Mouse (Mus musculus): ENCODE results near the gene Arl3.
"Not testable (repeated sequence)": the region's sequence is repeated elsewhere in the genome, so short reads cannot be mapped to it uniquely, and the experiment has no call there.

The Arl3 gene

DNA sequence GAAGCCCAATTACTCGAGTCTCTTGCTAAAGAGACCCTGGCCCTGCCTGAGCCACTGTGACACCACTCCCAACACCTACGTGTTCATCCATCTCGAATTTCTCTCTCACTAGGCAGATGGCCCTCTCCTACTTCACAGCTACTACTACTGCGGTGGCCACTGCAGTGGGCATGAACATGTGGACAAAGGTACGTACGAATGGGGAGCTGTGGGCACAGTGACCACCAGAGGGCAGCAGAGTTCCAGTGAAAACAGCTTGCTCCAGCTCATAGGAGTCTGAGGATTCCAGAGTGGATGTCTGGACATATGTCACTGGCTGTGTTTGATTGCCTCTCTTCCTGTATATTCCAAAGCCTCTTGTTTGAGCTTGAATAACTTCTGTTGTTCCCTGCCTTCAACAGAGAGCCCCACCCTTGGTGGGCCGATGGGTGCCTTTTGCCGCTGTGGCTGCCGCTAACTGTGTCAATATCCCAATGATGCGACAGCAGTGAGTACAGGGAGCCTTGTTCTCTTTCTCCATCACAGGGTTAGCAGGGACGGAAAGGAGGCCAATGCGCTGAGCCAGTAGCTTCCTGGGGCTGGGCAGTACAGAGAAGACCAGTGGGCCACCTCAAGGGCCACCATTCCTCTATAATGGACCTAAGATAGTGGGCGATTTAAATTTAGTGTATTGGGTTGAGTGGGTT is 15.0 kb upstream of the Arl3 start:
- DNase-seq: peak; percentile 92

GRCm38 (mm10) chr19:46575196-46575595 is 2.2 kb upstream of the Arl3 start:
- no peak for DNase-seq

DNA sequence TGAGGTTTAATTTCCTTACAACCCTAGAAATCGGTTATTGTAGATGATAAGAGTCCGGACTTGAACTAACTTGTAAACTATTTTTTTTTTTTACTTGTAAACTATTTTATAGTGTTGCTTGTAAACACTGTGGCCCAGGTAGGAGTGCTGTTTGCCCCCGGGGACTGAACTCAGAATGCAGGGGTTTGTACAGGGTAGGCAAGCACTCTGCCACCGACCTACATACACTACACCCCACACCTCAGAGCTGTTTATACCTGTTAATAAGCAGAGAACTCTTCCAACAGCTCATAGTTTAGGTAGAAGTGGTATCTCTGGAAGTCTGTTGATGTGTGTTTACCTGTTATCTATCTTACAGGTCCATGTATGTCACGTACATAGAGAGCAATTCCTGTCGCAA is 992 bp upstream of the Arl3 start:
- no peak for DNase-seq

- peak; percentile 21 for DNase-seq
These were observed 450 bp downstream of the Arl3 start for GRCm38 (mm10) chr19:46572548-46572947.

- DNase-seq: no peak
These were observed 1.1 kb downstream of the Arl3 start for GRCm38 (mm10) chr19:46571878-46572244.

DNA sequence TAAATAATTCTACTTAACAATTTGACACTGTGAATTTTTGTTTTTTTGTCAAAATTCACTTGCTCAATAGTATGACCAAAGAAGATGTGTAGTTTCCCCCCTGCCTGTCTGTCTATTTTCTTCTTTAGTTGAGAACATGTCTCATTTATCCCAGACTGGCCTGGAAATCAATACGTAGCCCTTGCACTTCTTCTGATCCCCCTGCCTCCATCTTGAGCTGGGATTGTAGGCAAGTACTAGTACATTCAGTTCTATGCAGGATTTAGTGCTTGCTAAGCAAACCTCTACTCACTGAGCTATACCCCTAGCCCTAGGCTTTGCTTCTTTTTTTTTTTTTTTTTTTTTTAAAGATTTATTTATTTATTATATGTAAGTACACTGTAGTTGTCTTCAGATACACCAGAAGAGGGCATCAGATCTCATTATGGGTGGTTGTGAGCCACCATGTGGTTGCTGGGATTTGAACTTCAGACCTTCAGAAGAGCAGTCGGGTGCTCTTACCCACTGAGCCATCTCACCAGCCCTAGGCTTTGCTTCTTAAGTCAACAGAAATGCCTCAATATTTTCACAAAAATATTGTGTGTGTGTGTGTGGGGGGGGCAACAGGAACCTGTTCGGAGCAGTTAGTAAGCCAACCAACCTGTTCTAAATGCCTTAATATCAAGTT is 1.7 kb downstream of the Arl3 start:
- not testable (repeated sequence) for DNase-seq

- DNase-seq: no peak
These were observed 8.9 kb downstream of the Arl3 start for GRCm38 (mm10) chr19:46564043-46564462.

- DNase-seq: no peak
These were observed 9.4 kb downstream of the Arl3 start for GRCm38 (mm10) chr19:46563603-46564002.

DNA sequence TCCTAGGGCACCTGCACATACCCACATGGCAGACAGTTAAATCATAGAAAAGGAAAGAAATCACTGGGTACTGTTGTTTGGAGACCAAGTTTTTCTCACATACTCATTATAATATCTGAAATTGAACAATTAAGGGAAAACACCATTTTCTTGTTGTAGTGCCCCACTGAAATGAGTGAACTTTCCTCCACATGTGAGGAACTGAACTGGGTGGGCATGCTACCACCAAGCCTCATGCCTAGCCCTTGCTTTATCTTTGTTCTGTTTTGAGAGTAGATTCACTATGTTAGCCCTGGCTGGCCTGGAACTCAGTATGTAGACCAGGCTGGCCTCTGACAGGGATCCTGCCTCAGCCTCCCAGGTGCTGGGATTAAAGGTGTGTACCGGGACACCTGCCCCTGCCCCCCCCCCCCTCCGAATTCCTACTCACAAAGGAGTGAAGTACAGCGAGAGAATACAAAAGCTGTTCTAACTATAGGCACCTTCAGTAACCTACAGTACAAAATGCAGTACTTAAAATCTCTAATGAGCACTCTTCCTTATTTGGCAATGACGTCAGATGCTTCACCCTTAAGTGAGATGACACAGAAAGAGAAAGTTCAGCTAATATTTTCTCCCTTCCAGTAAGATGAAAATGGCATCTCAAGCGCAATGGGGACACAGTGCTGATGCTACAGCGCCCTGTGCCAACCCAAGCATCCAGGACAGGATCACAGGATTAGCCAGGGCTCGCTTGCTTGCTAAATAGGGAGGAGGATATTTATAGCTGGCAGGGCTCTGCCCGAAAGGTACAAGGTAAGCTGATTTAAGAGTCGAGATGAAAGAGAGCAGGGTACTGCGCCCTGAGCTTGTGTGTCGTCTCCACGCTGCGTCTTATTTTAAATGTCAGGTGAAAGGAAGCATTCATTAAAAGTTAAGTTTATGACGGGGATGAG is 10.2 kb downstream of the Arl3 start:
- DNase-seq: no peak

- DNase-seq: peak; percentile 86
These were observed 10.9 kb downstream of the Arl3 start for GRCm38 (mm10) chr19:46562132-46562531.

DNA sequence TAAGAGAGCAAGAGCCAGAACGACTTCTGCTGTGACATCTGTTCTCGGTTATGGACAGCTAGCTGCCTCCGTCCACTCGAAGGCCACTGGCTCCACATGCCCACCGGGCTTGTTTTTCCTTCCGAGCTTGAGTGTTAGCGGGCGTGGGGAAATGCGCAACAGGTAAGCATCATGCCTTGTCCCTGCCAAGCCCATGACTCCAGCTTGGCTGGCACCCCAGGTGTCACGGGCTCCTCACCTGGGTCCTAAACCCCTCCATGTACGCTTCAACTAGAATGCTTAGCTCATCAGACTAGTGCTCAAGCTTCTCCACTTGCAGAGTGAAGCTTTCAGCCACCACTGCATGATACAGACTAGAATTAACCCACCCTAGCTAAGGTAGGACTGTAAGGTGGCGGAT is 14.4 kb downstream of the Arl3 start:
- peak; percentile 70 for DNase-seq

DNA sequence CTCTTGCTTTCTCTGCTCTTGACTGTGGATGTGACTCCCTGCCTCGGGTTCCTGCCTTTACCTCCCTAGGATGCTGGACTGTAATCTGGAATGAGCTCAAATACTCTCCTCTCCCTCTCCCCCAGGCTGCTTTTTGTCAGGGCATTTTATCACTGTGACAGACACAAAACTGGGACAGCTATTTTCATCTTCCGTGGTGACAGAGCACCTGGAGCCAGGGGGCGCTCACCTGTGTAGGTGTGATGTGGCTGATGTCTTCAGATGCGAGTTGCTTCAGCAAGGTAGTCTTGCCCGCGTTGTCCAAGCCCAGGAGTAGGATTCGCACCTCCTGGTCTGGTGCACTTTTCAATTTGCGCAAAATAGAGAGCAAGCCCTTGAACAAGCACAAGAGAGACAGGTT is 15.0 kb downstream of the Arl3 start:
- DNase-seq: no peak

- DNase-seq: peak; percentile 50
These were observed 19.4 kb downstream of the Arl3 start for GRCm38 (mm10) chr19:46553541-46553955.

DNA sequence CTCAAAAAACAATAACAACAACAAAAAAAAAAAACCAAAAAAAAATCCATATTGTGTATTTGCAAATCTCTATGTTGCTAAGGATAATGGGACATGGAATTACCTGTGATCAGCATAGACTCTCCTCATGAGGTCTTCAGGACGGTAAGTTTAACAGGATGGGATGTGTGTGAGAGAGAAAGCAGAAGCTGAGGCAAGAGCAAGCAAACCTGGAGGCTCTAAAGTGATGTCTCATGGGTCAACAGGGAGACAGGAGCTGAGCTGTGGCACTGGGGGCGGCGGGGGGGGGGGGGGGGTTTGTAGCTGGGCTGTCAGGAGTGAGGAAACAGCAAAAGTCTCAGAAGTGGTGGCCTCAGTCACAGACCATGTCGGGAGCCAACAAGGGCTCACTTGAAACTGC is 20.5 kb downstream of the Arl3 start:
- no peak for DNase-seq

GRCm38 (mm10) chr19:46550385-46550784 is 22.6 kb downstream of the Arl3 start:
- no peak for DNase-seq

DNA sequence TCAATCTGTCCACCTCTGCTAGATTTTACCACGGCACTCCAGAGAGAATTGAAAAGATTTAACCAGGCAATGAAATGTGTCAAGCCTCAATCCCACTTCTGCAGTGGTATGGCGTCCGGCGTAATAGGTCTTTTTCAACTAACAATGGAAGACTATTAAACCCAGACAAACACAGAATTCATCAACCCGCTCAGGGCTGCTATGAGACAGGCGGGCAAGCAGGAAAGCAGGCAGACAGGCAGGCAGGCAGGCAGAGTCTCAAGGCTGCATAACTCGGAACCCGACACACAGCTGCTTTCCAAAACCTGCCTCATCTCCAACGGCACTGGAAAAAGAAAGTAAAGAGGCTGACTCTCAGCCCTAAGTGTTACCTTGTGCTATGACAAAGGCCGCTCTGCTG is 24.9 kb downstream of the Arl3 start:
- DNase-seq: no peak

DNA sequence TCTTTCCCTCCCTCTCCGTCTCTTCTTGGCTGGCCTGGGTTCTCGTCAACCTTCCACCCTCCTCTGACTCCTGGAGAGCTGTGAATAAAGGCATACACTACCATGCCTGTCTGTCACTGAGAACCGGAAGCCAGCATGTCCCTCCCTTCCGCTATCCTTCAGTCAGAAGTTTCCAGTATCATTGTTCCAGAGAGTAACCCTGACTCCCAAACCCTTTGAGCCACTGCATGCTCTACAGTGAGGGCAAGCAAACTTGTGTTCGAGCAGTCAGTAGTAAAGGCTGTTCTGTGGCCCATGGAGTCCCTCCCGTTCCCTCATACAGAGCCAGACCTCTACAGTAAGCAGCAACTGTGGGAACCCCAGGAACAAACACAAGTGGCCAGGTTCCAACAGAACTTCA is 25.4 kb downstream of the Arl3 start:
- no peak for DNase-seq

- no peak for DNase-seq
These were observed 30.2 kb downstream of the Arl3 start for GRCm38 (mm10) chr19:46542750-46543149.

GRCm38 (mm10) chr19:46538213-46538612 is 34.8 kb downstream of the Arl3 start:
- peak; percentile 66 for DNase-seq

GRCm38 (mm10) chr19:46537357-46537756 is 35.6 kb downstream of the Arl3 start:
- no peak for DNase-seq

- no peak for DNase-seq
These were observed 38.4 kb downstream of the Arl3 start for GRCm38 (mm10) chr19:46534542-46535098.

DNA sequence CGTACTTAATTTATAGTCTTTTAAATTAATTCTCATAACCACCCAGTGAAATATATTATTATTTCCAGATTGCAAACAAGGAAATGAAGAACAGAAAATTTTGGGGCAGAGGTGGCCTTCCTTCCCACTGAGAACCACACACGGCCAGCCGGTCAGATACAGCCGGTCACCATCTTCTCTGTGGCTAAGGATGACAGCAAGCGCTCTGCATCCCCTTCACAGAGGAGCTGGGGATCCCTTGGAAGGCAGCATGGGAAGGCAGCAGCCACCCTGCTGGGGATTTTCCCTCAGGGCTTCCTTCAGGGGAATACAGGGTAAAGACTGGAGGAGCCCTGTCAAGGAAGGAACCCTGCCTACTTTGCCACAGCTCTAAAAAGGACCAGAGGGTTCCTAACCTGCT is 39.5 kb downstream of the Arl3 start:
- no peak for DNase-seq

GRCm38 (mm10) chr19:46533066-46533465 is 39.9 kb downstream of the Arl3 start:
- DNase-seq: no peak
